Mouse (Mus musculus) lung, postnatal 0 days (tissue): ENCODE measurements around the gene Use1.
A peak's percentile ranks its signal among the peaks of the same experiment; 100 is the strongest.

Experiments used
- CTCF ChIP-seq: IDR thresholded peaks from 2 replicates; pipeline ENCODE4 v1.5.1; 2016; ENCODE audit warnings: antibody characterized with exemption, mild to moderate bottlenecking
- EP300 ChIP-seq: IDR thresholded peaks from 2 replicates; pipeline ENCODE4 v1.6.1; 2016; ENCODE audit warnings: antibody characterized with exemption, mild to moderate bottlenecking, control low read depth

- no peak for TF ChIP-seq EP300
- peak; percentile 98 for TF ChIP-seq CTCF
Observed at GRCm38 (mm10) chr8:71371236-71371848, 4.7 kb downstream of the Use1 start, which contains the start of gene Ocel1.
